Mouse (Mus musculus) neural tube, embryonic 15.5 days (tissue): ENCODE data around the gene Zic4. TPM values are rescaled to one million over a fixed set of nuclear protein-coding genes. Genes with fewer than 3 reads are reported as not detected.

Source experiments
- ATAC-seq: fragments of 200-750 bp; cut with Nextera tagmentation; 2 replicates; pipeline ENCODE4 v1.8.0; 2017; ENCODE audit warnings: mild to moderate bottlenecking, moderate TSS enrichment, moderate library complexity; ENCODE audit not compliant: low FRiP score
- H3K27ac ChIP-seq: fragments of 300-500 bp; sonication (generic); replicated peaks from 2 replicates; pipeline ENCODE4 v1.5.1; 2015; ENCODE audit warnings: mild to moderate bottlenecking, inconsistent platforms
- H3K27me3 ChIP-seq: fragments of 300-500 bp; sonication (generic); replicated peaks from 2 replicates; pipeline ENCODE4 v1.6.1; 2015; ENCODE audit warnings: inconsistent platforms
- H3K36me3 ChIP-seq: fragments of 300-500 bp; sonication (generic); 2 replicates; pipeline ENCODE4 v1.6.1; 2015; ENCODE audit warnings: inconsistent platforms
- H3K4me1 ChIP-seq: fragments of 300-500 bp; sonication (generic); 2 replicates; pipeline ENCODE4 v1.6.1; 2015; ENCODE audit warnings: inconsistent platforms
- H3K4me2 ChIP-seq: fragments of 300-500 bp; sonication (generic); 2 replicates; pipeline ENCODE4 v1.6.1; 2015; ENCODE audit warnings: inconsistent platforms, mild to moderate bottlenecking, moderate library complexity
- H3K4me3 ChIP-seq: fragments of 300-500 bp; sonication (generic); replicated peaks from 2 replicates; pipeline ENCODE4 v1.5.1; 2015; ENCODE audit warnings: mild to moderate bottlenecking, inconsistent platforms
- H3K9ac ChIP-seq: fragments of 300-500 bp; sonication (generic); replicated peaks from 2 replicates; pipeline ENCODE4 v1.6.1; 2015; ENCODE audit warnings: mild to moderate bottlenecking, inconsistent platforms
- H3K9me3 ChIP-seq: fragments of 300-500 bp; sonication (generic); replicated peaks from 2 replicates; pipeline ENCODE4 v1.6.1; 2016; ENCODE audit warnings: inconsistent platforms
- WGBS: fragments of 180-500 bp; shearing (Covaris S2); methylation state at CpG from one replicate; pipeline ENCODE4 v1.1.7; 2015; ENCODE audit warnings: mixed read lengths; 5-methylcytosine and 5-hydroxymethylcytosine counted together
- polyA plus RNA-seq: library from polyadenylated mRNA; unstranded; fragments of >200 nt; fragmentation: Nextera tagmentation; extraction: Ambion mirVana; gene quantifications from 2 replicates; pipeline ENCODE4 v1.2.1, GENCODE M21; 2015

Gene Zic4
- polyA plus RNA-seq, 1 experiment from 2014 or later, result 44.9 TPM

- Histone ChIP-seq H3K27me3 (peaks cover 11% of the 10 kb centered on the region), H3K27ac (peak overlapping the region; percentile 95), H3K36me3 (no peaks in the 10 kb centered on the region), H3K4me2 (peak overlapping the region; percentile 53), H3K9ac (peak overlapping the region; percentile 76), H3K4me1 (peaks cover 6% of the 10 kb centered on the region), H3K9me3 (no peaks in the 10 kb centered on the region), H3K4me3 (peak overlapping the region; percentile 59)
- peak; percentile 9; the same call in 1 of the 2 replicates for ATAC-seq
- WGBS, result under 1% methylated on average over 77 of the region's 77 CpGs
These were observed 2.1 kb downstream of the Zic4 start for GRCm38 (mm10) chr9:91364127-91364970.

- H3K27ac ChIP-seq, result peak overlapping the region; percentile 95
- peak; percentile 42 for ATAC-seq
- WGBS, result under 1% methylated on average over 41 of the region's 42 CpGs
- H3K4me2 ChIP-seq, result peak overlapping the region; percentile 53
- H3K9ac ChIP-seq, result peak overlapping the region; percentile 76
- no peaks in the 10 kb centered on the region for H3K9me3 ChIP-seq
- peak overlapping the region; percentile 59 for H3K4me3 ChIP-seq
- H3K36me3 ChIP-seq, result no peaks in the 10 kb centered on the region
- H3K27me3 ChIP-seq, result peaks cover 15% of the 10 kb centered on the region
- peaks cover 10% of the 10 kb centered on the region for H3K4me1 ChIP-seq
These were observed 2.8 kb downstream of the Zic4 start for GRCm38 (mm10) chr9:91364971-91365501.

GRCm38 (mm10) chr9:91365664-91366063 lies 3.5 kb downstream of the Zic4 start, which contains the start of gene Zic1:
Zic1 (minus strand) TSS chr9:91365810.
- Histone ChIP-seq H3K4me3 (peak within 1 kb of the TSS; percentile 59), H3K27ac (peak within 1 kb of the TSS; percentile 95), H3K4me2 (peak within 1 kb of the TSS; percentile 53), H3K9ac (peak within 1 kb of the TSS; percentile 76), H3K36me3 (no peaks in the 10 kb centered on the region), H3K27me3 (peaks cover 21% of the 10 kb centered on the region), H3K9me3 (no peaks in the 10 kb centered on the region), H3K4me1 (peaks cover 10% of the 10 kb centered on the region)
- ATAC-seq, result peak; percentile 92
- WGBS, result under 1% methylated on average over 29 of the region's 33 CpGs

- Histone ChIP-seq H3K4me2 (peak overlapping the region; percentile 53), H3K4me3 (peak overlapping the region; percentile 59)
- ATAC-seq, result peak; percentile 39
These were observed 4.2 kb downstream of the Zic4 start for GRCm38 (mm10) chr9:91366226-91366998.

GRCm38 (mm10) chr9:91366999-91367811 lies 5.0 kb downstream of the Zic4 start:
- H3K27me3 ChIP-seq, result peaks cover 30% of the 10 kb centered on the region
- H3K9me3 ChIP-seq, result no peaks in the 10 kb centered on the region
- peak overlapping the region; percentile 95 for H3K27ac ChIP-seq
- H3K9ac ChIP-seq, result peak overlapping the region; percentile 37
- H3K4me3 ChIP-seq, result peak overlapping the region; percentile 59
- 3% methylated on average over 30 of the region's 30 CpGs for WGBS
- H3K4me1 ChIP-seq, result peaks cover 10% of the 10 kb centered on the region
- peak overlapping the region; percentile 53 for H3K4me2 ChIP-seq
- ATAC-seq, result no peak
- H3K36me3 ChIP-seq, result no peaks in the 10 kb centered on the region

More at GRCm38 (mm10) chr9:91366226-91366998, 4.2 kb downstream of the Zic4 start:
- Histone ChIP-seq H3K9me3 (no peaks in the 10 kb centered on the region), H3K4me1 (peaks cover 10% of the 10 kb centered on the region), H3K9ac (peak overlapping the region; percentile 37), H3K36me3 (no peaks in the 10 kb centered on the region), H3K27me3 (peaks cover 29% of the 10 kb centered on the region), H3K27ac (peak overlapping the region; percentile 95)
- under 1% methylated on average over 18 of the region's 18 CpGs for WGBS

GRCm38 (mm10) chr9:91368150-91368549 lies 5.9 kb downstream of the Zic4 start:
- no peaks in the 10 kb centered on the region for H3K9me3 ChIP-seq
- H3K4me1 ChIP-seq, result peaks cover 10% of the 10 kb centered on the region
- 0 out of 2 replicates have a peak overlapping the region, but pooled peaks have one; percentile 3 for H3K9ac ChIP-seq
- H3K4me3 ChIP-seq, result peak overlapping the region; percentile 34; the same call in 1 of the 2 replicates
- no peak for ATAC-seq
- WGBS, result 12% methylated on average over 3 of the region's 3 CpGs
- H3K36me3 ChIP-seq, result no peaks in the 10 kb centered on the region
- peak overlapping the region; percentile 95 for H3K27ac ChIP-seq
- peak overlapping the region; percentile 45 for H3K4me2 ChIP-seq
- H3K27me3 ChIP-seq, result peaks cover 38% of the 10 kb centered on the region

- Histone ChIP-seq H3K27ac (peak overlapping the region; percentile 95), H3K9ac (0 out of 2 replicates have a peak overlapping the region, but pooled peaks have one; percentile 26), H3K4me1 (peaks cover 10% of the 10 kb centered on the region), H3K27me3 (peaks cover 41% of the 10 kb centered on the region), H3K4me3 (peak overlapping the region; percentile 34), H3K4me2 (peak overlapping the region; percentile 45), H3K36me3 (no peaks in the 10 kb centered on the region), H3K9me3 (no peaks in the 10 kb centered on the region)
- no peak for ATAC-seq
- WGBS, result 8% methylated on average over 13 of the region's 13 CpGs
These were observed 6.7 kb downstream of the Zic4 start for GRCm38 (mm10) chr9:91368946-91369292.

- Histone ChIP-seq H3K36me3 (no peaks in the 10 kb centered on the region), H3K27me3 (peaks cover 45% of the 10 kb centered on the region), H3K4me1 (peaks cover 8% of the 10 kb centered on the region), H3K27ac (peak overlapping the region; percentile 95), H3K9me3 (no peaks in the 10 kb centered on the region), H3K4me3 (peak overlapping the region; percentile 34), H3K9ac (peak overlapping the region; percentile 38), H3K4me2 (peak overlapping the region; percentile 45)
- no peak for ATAC-seq
- 7% methylated on average over 26 of the region's 26 CpGs for WGBS
These were observed 7.2 kb downstream of the Zic4 start for GRCm38 (mm10) chr9:91369293-91369991.

GRCm38 (mm10) chr9:91370191-91370708 lies 8.0 kb downstream of the Zic4 start:
- Histone ChIP-seq H3K27ac (peak overlapping the region; percentile 95), H3K4me3 (peak overlapping the region; percentile 34), H3K36me3 (no peaks in the 10 kb centered on the region), H3K4me2 (peak overlapping the region; percentile 45), H3K4me1 (0 out of 2 replicates have a peak, but pooled peaks cover 4% of the 10 kb centered on the region), H3K9me3 (no peaks in the 10 kb centered on the region), H3K9ac (peak overlapping the region; percentile 38), H3K27me3 (peaks cover 51% of the 10 kb centered on the region)
- 16% methylated on average over 6 of the region's 6 CpGs for WGBS
- ATAC-seq, result no peak

- H3K27me3 ChIP-seq, result peaks cover 54% of the 10 kb centered on the region
- no peak for ATAC-seq
- H3K4me2 ChIP-seq, result peak overlapping the region; percentile 45
- no peaks in the 10 kb centered on the region for H3K36me3 ChIP-seq
- H3K9ac ChIP-seq, result peak overlapping the region; percentile 36; the same call in 1 of the 2 replicates
- H3K4me1 ChIP-seq, result 0 out of 2 replicates have a peak, but pooled peaks cover 4% of the 10 kb centered on the region
- no peaks in the 10 kb centered on the region for H3K9me3 ChIP-seq
- H3K4me3 ChIP-seq, result no peak overlapping the region
- H3K27ac ChIP-seq, result peak overlapping the region; percentile 95
These were observed 8.8 kb downstream of the Zic4 start for GRCm38 (mm10) chr9:91371011-91371410.
